Mouse (Mus musculus): ENCODE data around the gene Strbp. TPM values are rescaled to one million over a fixed set of nuclear protein-coding genes. Genes with fewer than 3 reads are reported as not detected.

Gene Strbp
- polyA plus RNA-seq, 1 experiment from 2014 or later = 155 TPM

GRCm38 (mm10) chr2:37651086-37651485 lies 52.6 kb downstream of the Strbp start:
- no peak overlapping the region for H3K4me2 ChIP-seq (ENCODE audit: low read length)

GRCm38 (mm10) chr2:37649590-37649989 lies 54.1 kb downstream of the Strbp start:
- no peaks in the 10 kb centered on the region for H3K27me3 ChIP-seq (ENCODE audit: control insufficient read depth, insufficient read depth, low read length)
- H3K4me1 ChIP-seq (ENCODE audit: control insufficient read depth, insufficient read depth, low read length) = no peaks in the 10 kb centered on the region
- no peak for ATAC-seq (ENCODE audit: low FRiP score, low TSS enrichment)
- no peak overlapping the region for H3K27ac ChIP-seq (replicated peaks; ENCODE audit: low read depth, low read length)
- DNase-seq = no peak
- H3K36me3 ChIP-seq (ENCODE audit: control insufficient read depth, insufficient read depth, low read length) = 0 out of 2 replicates have a peak, but pooled peaks cover 2% of the 10 kb centered on the region
- H3K4me3 ChIP-seq (replicated peaks; ENCODE audit: low read depth, low read length) = no peak overlapping the region
- H3K9ac ChIP-seq (replicated peaks; ENCODE audit: low read length) = no peak overlapping the region
- WGBS = 83% methylated on average over 2 of the region's 2 CpGs
- H3K4me2 ChIP-seq (ENCODE audit: low read length) = no peak overlapping the region
- no peaks in the 10 kb centered on the region for H3K9me3 ChIP-seq (ENCODE audit: control insufficient read depth, low read length)

More at GRCm38 (mm10) chr2:37651086-37651485, 52.6 kb downstream of the Strbp start:
- no peak for ATAC-seq (ENCODE audit: low FRiP score, low TSS enrichment)
- Histone ChIP-seq H3K9me3 (ENCODE audit: control insufficient read depth, low read length) (no peaks in the 10 kb centered on the region), H3K27ac (replicated peaks; ENCODE audit: low read depth, low read length) (no peak overlapping the region), H3K4me3 (replicated peaks; ENCODE audit: low read depth, low read length) (no peak overlapping the region), H3K27me3 (ENCODE audit: control insufficient read depth, insufficient read depth, low read length) (no peaks in the 10 kb centered on the region), H3K36me3 (ENCODE audit: control insufficient read depth, insufficient read depth, low read length) (no peaks in the 10 kb centered on the region), H3K4me1 (ENCODE audit: control insufficient read depth, insufficient read depth, low read length) (no peaks in the 10 kb centered on the region), H3K9ac (replicated peaks; ENCODE audit: low read length) (no peak overlapping the region)
- DNase-seq = no peak
- WGBS = 92% methylated on average over 1 of the region's 1 CpGs

- WGBS = 97% methylated on average over 1 of the region's 1 CpGs
These were observed 54.7 kb downstream of the Strbp start for GRCm38 (mm10) chr2:37648966-37649365.

GRCm38 (mm10) chr2:37623343-37623742 lies 80.3 kb downstream of the Strbp start:
- 96% methylated on average over 2 of the region's 2 CpGs for WGBS
- Histone ChIP-seq H3K9me3 (ENCODE audit: control insufficient read depth, low read length) (no peaks in the 10 kb centered on the region), H3K9ac (replicated peaks; ENCODE audit: low read length) (no peak overlapping the region), H3K27me3 (ENCODE audit: control insufficient read depth, insufficient read depth, low read length) (no peaks in the 10 kb centered on the region), H3K4me3 (replicated peaks; ENCODE audit: low read depth, low read length) (no peak overlapping the region), H3K4me1 (ENCODE audit: control insufficient read depth, insufficient read depth, low read length) (no peaks in the 10 kb centered on the region), H3K4me2 (ENCODE audit: low read length) (no peak overlapping the region), H3K27ac (replicated peaks; ENCODE audit: low read depth, low read length) (no peak overlapping the region), H3K36me3 (ENCODE audit: control insufficient read depth, insufficient read depth, low read length) (peaks cover 13% of the 10 kb centered on the region)
- ATAC-seq (ENCODE audit: low FRiP score, low TSS enrichment) (no peak), DNase-seq (no peak)

More at GRCm38 (mm10) chr2:37648966-37649365, 54.7 kb downstream of the Strbp start:
- Histone ChIP-seq H3K27me3 (ENCODE audit: control insufficient read depth, insufficient read depth, low read length) (no peaks in the 10 kb centered on the region), H3K4me1 (ENCODE audit: control insufficient read depth, insufficient read depth, low read length) (no peaks in the 10 kb centered on the region), H3K4me2 (ENCODE audit: low read length) (no peak overlapping the region), H3K36me3 (ENCODE audit: control insufficient read depth, insufficient read depth, low read length) (0 out of 2 replicates have a peak, but pooled peaks cover 2% of the 10 kb centered on the region), H3K9me3 (ENCODE audit: control insufficient read depth, low read length) (no peaks in the 10 kb centered on the region), H3K9ac (replicated peaks; ENCODE audit: low read length) (no peak overlapping the region), H3K27ac (replicated peaks; ENCODE audit: low read depth, low read length) (no peak overlapping the region), H3K4me3 (replicated peaks; ENCODE audit: low read depth, low read length) (no peak overlapping the region)
- ATAC-seq (ENCODE audit: low FRiP score, low TSS enrichment) (no peak), DNase-seq (no peak)

- Histone ChIP-seq H3K9ac (replicated peaks; ENCODE audit: low read length) (no peak overlapping the region), H3K27ac (replicated peaks; ENCODE audit: low read depth, low read length) (no peak overlapping the region), H3K27me3 (ENCODE audit: control insufficient read depth, insufficient read depth, low read length) (no peaks in the 10 kb centered on the region), H3K4me3 (replicated peaks; ENCODE audit: low read depth, low read length) (no peak overlapping the region), H3K4me1 (ENCODE audit: control insufficient read depth, insufficient read depth, low read length) (no peaks in the 10 kb centered on the region), H3K9me3 (ENCODE audit: control insufficient read depth, low read length) (no peaks in the 10 kb centered on the region), H3K36me3 (ENCODE audit: control insufficient read depth, insufficient read depth, low read length) (peaks cover 43% of the 10 kb centered on the region), H3K4me2 (ENCODE audit: low read length) (no peak overlapping the region)
- DNase-seq (no peak), ATAC-seq (ENCODE audit: low FRiP score, low TSS enrichment) (no peak)
These were observed 115.7 kb downstream of the Strbp start for GRCm38 (mm10) chr2:37587919-37588318.

GRCm38 (mm10) chr2:37578185-37578584 lies 125.5 kb downstream of the Strbp start:
- Histone ChIP-seq H3K4me1 (ENCODE audit: control insufficient read depth, insufficient read depth, low read length) (no peaks in the 10 kb centered on the region), H3K9me3 (ENCODE audit: control insufficient read depth, low read length) (no peaks in the 10 kb centered on the region), H3K9ac (replicated peaks; ENCODE audit: low read length) (no peak overlapping the region), H3K27ac (replicated peaks; ENCODE audit: low read depth, low read length) (no peak overlapping the region), H3K36me3 (ENCODE audit: control insufficient read depth, insufficient read depth, low read length) (peaks cover 24% of the 10 kb centered on the region), H3K4me2 (ENCODE audit: low read length) (no peak overlapping the region), H3K4me3 (replicated peaks; ENCODE audit: low read depth, low read length) (no peak overlapping the region), H3K27me3 (ENCODE audit: control insufficient read depth, insufficient read depth, low read length) (no peaks in the 10 kb centered on the region)
- WGBS = 90% methylated on average over 2 of the region's 2 CpGs
- DNase-seq = no peak
- ATAC-seq (ENCODE audit: low FRiP score, low TSS enrichment) = no peak

- no peak overlapping the region for H3K9ac ChIP-seq (replicated peaks; ENCODE audit: low read length)
- DNase-seq (no peak), ATAC-seq (ENCODE audit: low FRiP score, low TSS enrichment) (no peak)
- H3K36me3 ChIP-seq (ENCODE audit: control insufficient read depth, insufficient read depth, low read length) = peaks cover 30% of the 10 kb centered on the region
- H3K4me2 ChIP-seq (ENCODE audit: low read length) = no peak overlapping the region
- 88% methylated on average over 1 of the region's 1 CpGs for WGBS
- H3K27ac ChIP-seq (replicated peaks; ENCODE audit: low read depth, low read length) = no peak overlapping the region
- H3K27me3 ChIP-seq (ENCODE audit: control insufficient read depth, insufficient read depth, low read length) = no peaks in the 10 kb centered on the region
- no peaks in the 10 kb centered on the region for H3K4me1 ChIP-seq (ENCODE audit: control insufficient read depth, insufficient read depth, low read length)
- no peaks in the 10 kb centered on the region for H3K9me3 ChIP-seq (ENCODE audit: control insufficient read depth, low read length)
- no peak overlapping the region for H3K4me3 ChIP-seq (replicated peaks; ENCODE audit: low read depth, low read length)
These were observed 127.0 kb downstream of the Strbp start for GRCm38 (mm10) chr2:37576661-37577060.

- DNase-seq (no peak), ATAC-seq (ENCODE audit: low FRiP score, low TSS enrichment) (no peak)
- no peaks in the 10 kb centered on the region for H3K27me3 ChIP-seq (ENCODE audit: control insufficient read depth, insufficient read depth, low read length)
- no peaks in the 10 kb centered on the region for H3K9me3 ChIP-seq (ENCODE audit: control insufficient read depth, low read length)
- no peak overlapping the region for H3K27ac ChIP-seq (replicated peaks; ENCODE audit: low read depth, low read length)
- H3K9ac ChIP-seq (replicated peaks; ENCODE audit: low read length) = no peak overlapping the region
- no peak overlapping the region for H3K4me3 ChIP-seq (replicated peaks; ENCODE audit: low read depth, low read length)
- H3K4me2 ChIP-seq (ENCODE audit: low read length) = no peak overlapping the region
- H3K36me3 ChIP-seq (ENCODE audit: control insufficient read depth, insufficient read depth, low read length) = peaks cover 36% of the 10 kb centered on the region
- no peaks in the 10 kb centered on the region for H3K4me1 ChIP-seq (ENCODE audit: control insufficient read depth, insufficient read depth, low read length)
- WGBS = 96% methylated on average over 2 of the region's 2 CpGs
These were observed 131.5 kb downstream of the Strbp start for GRCm38 (mm10) chr2:37572141-37572540.

GRCm38 (mm10) chr2:37570703-37571102 lies 133.0 kb downstream of the Strbp start:
- no peak for DNase-seq
- H3K4me2 ChIP-seq (ENCODE audit: low read length) = no peak overlapping the region
- H3K9ac ChIP-seq (replicated peaks; ENCODE audit: low read length) = no peak overlapping the region
- peaks cover 49% of the 10 kb centered on the region for H3K36me3 ChIP-seq (ENCODE audit: control insufficient read depth, insufficient read depth, low read length)
- no peaks in the 10 kb centered on the region for H3K4me1 ChIP-seq (ENCODE audit: control insufficient read depth, insufficient read depth, low read length)
- H3K27ac ChIP-seq (replicated peaks; ENCODE audit: low read depth, low read length) = no peak overlapping the region
- H3K27me3 ChIP-seq (ENCODE audit: control insufficient read depth, insufficient read depth, low read length) = no peaks in the 10 kb centered on the region
- ATAC-seq (ENCODE audit: low FRiP score, low TSS enrichment) = no peak
- no peaks in the 10 kb centered on the region for H3K9me3 ChIP-seq (ENCODE audit: control insufficient read depth, low read length)
- H3K4me3 ChIP-seq (replicated peaks; ENCODE audit: low read depth, low read length) = no peak overlapping the region
- 97% methylated on average over 2 of the region's 2 CpGs for WGBS
